Mouse (Mus musculus) fibroblast of lung, adult 2 months (primary cell): ENCODE data around the gene Scarb1.

ENCODE experiments used
- DNase-seq: peaks from one replicate; pipeline ENCODE4 v3.0.0-alpha.2; 2011; ENCODE audit warnings: low read depth

Gene Scarb1

GRCm38 (mm10) chr5:125305229-125306081 is 35.4 kb downstream of the Scarb1 start:
- no peak for DNase-seq

DNA sequence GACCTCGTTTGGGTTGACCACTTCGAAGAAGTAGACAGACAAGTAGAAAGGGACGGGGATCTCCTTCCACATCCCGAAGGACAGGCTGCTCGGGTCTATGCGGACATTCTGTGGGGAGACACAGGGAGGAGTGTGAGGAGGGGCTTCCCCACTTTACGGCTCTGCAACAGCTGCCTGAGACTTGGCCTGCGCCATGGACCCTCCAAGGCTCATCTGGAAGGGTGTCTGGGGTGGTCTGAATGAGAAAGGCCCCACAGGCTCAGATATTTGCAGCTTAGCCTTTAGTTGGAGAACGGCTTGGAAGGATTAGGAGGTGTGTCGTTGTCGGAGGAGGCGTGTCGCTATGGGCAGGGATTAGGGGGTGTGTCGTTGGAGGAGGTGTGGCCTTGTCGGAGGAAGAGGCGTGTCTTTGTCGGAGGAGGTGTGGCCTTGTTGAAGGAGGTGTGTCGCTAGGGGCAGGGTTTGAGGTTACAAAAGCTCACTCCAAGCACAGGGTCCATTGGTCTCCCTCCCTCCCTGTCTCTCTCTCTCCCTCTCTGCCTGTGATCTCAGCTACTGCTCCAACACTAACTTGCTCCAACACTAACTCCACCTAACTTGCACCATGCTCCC is 36.5 kb downstream of the Scarb1 start:
- no peak for DNase-seq

- no peak for DNase-seq
Measured at GRCm38 (mm10) chr5:125303055-125303454, 37.8 kb downstream of the Scarb1 start.

DNA sequence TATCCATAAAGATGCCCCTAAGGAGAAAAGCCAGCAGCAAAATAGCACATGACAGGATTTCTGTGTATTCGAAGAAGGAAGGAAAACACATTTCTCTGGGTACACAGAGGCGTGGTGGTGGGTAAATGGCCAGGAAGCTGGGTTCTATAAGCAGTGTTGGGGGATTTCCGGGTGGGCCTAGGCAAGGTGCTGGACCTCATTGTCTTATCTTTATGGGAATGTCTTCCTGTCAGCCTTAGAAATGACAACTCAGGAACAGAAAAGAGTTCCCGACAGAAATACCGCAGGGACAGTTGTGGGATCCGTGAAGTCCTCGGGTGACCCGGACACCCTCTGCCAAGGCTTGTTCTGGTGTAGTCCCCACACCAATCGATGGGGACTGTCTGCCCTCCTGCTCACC is 42.7 kb downstream of the Scarb1 start:
- DNase-seq = no peak

- no peak for DNase-seq
Measured at GRCm38 (mm10) chr5:125297171-125297570, 43.7 kb downstream of the Scarb1 start.

DNA sequence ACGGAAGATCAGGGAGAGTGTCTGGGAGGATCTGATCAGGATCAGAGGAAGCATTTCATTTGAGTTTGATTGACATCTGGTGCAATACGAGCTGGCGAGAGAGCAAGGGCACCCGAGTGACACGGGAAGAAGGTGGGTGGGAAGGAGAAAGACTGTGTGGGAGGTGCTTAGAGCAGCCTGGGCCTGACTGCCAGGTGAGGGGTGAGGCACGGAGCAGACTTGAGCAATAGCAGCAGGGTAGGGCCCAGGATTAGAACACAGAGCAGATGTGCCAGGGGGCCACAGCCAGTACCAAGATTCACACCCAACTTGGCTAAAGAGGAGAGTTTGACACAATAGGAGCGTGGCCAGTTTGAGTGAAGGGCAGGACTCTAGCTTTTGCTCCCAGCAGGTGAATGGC is 47.9 kb downstream of the Scarb1 start:
- no peak for DNase-seq

GRCm38 (mm10) chr5:125291895-125292294 is 49.0 kb downstream of the Scarb1 start:
- no peak for DNase-seq

GRCm38 (mm10) chr5:125291387-125291786 is 49.5 kb downstream of the Scarb1 start:
- no peak for DNase-seq

DNA sequence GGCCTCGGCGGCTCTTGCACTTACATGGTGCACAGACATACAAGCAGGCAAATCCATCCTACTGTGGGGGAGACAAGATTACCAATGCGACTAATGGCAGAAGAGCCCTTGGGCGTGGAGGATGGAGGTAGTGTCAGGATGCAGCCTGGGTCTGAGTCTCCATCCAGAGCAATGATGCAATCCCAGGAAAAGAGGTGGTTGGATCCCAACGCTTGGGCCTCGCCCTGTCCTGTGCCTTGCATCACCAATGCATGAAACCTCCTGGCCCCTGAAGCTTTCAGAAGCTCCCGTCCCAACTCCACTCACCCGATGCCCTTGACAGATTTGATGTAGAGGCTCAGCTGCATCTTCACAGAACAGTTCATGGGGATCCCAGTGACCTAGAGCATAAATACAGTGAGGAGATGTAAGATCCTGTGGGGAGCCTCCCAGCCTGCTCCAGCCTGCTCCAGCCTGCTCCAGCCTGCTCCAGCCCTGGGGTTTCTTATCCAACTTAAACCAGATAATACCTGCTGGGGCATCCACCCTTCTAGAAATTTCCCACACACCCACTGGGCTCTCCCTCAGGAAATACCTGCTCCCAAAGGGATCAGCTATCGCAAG is 53.7 kb downstream of the Scarb1 start:
- no peak for DNase-seq

GRCm38 (mm10) chr5:125286090-125286489 is 54.8 kb downstream of the Scarb1 start:
- DNase-seq = no peak

GRCm38 (mm10) chr5:125283748-125284640 is 56.9 kb downstream of the Scarb1 start:
- peak; percentile 52 for DNase-seq

- DNase-seq = no peak
Measured at GRCm38 (mm10) chr5:125279216-125279615, 61.7 kb downstream of the Scarb1 start.

- DNase-seq = no peak
Measured at GRCm38 (mm10) chr5:125278314-125278713, 62.6 kb downstream of the Scarb1 start.

- no peak for DNase-seq
Measured at GRCm38 (mm10) chr5:125277313-125277712, 63.6 kb downstream of the Scarb1 start.

DNA sequence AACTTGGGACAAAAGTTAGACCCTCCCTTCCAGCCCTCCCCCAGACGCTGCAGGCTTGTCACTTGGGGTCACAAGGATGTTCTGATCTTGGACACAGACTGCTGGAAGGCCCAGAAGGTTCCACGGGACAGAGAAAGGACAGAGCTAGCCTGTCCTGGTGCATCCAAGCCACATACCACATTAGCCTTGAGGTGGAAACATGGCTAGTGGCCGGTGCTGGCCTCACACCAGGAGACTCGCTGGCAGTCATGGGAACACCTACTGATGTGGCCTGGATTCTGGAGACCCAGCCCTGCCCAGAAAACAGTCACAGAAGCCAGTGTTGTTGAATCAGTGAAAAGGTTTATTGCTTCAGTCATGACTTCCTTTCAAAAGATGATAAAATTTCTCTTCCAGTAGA is 64.1 kb downstream of the Scarb1 start:
- DNase-seq = no peak

- DNase-seq = no peak
Measured at GRCm38 (mm10) chr5:125275315-125275714, 65.6 kb downstream of the Scarb1 start.

DNA sequence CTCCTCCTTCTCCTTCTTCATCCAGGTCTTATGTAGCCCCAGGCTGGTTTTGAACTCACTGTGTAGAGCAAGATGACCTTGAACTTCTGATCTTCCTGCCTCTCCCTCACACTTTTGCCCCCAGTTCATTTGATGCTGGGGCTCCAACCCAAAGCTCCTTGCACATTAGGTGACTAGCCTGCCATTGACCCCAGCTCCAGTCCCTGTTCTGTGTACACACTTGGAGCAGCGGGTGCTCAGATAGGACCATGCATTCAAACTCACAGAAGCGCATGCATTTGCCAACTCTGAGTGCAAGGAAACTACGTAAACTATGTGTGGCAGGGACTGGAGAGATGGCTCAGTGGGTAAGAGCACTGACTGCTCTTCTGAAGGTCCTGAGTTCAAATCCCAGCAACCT is 66.1 kb downstream of the Scarb1 start:
- no peak for DNase-seq

GRCm38 (mm10) chr5:125274182-125274581 is 66.7 kb downstream of the Scarb1 start:
- no peak for DNase-seq

GRCm38 (mm10) chr5:125273666-125274109 is 67.2 kb downstream of the Scarb1 start:
- peak; percentile 98 for DNase-seq

- DNase-seq = no peak
Measured at GRCm38 (mm10) chr5:125272231-125272988, 68.5 kb downstream of the Scarb1 start.

GRCm38 (mm10) chr5:125271531-125272203 is 69.2 kb downstream of the Scarb1 start:
- DNase-seq = peak; percentile 81
